Mouse (Mus musculus) spleen, adult 2 months (tissue): ENCODE results near the gene Lrmda.

Experiments used
- CTCF ChIP-seq: fragments of 200-500 bp; IDR thresholded peaks from 2 replicates; pipeline ENCODE4 v1.5.1; 2011; ENCODE audit warnings: mild to moderate bottlenecking, inconsistent platforms; ENCODE audit not compliant: insufficient read depth, insufficient read length, insufficient replicate concordance; ENCODE audit errors: extremely low read depth
- POLR2A ChIP-seq: fragments of 200-500 bp; IDR thresholded peaks from 2 replicates; pipeline ENCODE4 v1.6.1; 2011; ENCODE audit warnings: low read depth, low read length, inconsistent platforms

DNA sequence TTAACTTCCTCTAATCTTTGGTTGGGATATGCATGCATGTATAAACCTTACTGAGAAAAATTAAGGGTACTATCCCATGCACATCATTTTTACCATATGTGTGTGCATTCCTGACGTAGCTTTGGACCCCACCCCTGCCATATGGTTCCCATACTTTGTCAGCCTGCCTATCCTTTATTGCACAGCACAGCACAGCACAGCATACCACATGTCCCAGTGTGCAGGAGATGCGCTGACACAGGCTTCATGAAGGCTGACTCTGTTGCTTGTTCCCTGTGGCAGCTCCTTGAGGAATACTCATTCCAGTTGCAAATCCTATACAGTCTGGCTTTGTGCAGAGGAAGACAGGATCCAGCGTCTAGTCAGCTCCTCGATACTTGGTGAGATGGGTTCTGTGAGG lies 903.1 kb downstream of the Lrmda start:
- TF ChIP-seq CTCF: no peak
- TF ChIP-seq POLR2A: no peak
